Mouse (Mus musculus): ENCODE measurements at regions not wholly inside any gene's neighbourhood (a gene's known extent, or its start where the extent isn't known, plus 50 kb on each side); places are given as distances from the start of the nearest gene placed in this dataset.

DNA sequence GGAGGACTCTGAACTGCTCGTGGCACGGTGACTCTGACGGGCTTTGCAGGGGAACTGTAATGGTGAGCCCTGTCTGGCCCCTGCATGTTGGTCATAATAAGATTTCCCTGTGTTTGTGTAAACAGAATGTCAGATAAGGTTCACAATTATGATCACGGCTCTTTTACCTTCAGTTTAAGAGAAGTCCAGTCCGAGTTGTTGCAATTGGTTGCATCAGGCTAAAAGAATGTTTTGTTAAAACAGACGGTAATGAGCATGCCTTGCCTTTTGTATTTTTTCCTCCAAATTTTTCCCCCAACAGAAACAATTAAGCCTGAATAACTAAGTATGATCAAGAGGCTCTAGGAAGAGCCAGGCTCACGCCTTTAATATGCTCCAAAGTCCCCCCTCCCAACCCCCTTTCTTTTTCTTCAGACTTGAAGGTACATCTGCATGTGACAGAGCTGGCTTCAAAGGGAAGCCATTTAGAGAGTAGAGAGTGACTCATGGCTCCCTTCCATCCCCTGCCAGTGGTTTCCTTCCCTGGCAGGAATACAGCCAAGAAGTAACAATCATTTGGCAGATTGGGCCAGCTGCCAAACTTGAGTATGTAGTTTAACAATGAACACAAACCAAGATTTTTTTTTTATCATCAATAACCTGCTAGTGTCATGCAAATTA is 93.3 kb upstream of the Meis1 start:
- Histone ChIP-seq H3ac (ENCODE audit: control insufficient read depth, insufficient read length) (no peak overlapping the region), H3K79me2 (ENCODE audit: control insufficient read depth, insufficient read depth) (no peaks in the 10 kb centered on the region), H3K36me3 (ENCODE audit: control insufficient read depth, insufficient read depth) (no peaks in the 10 kb centered on the region), H3K27me3 (ENCODE audit: control insufficient read depth, insufficient read depth, insufficient read length) (no peaks in the 10 kb centered on the region), H3K4me2 (ENCODE audit: low read depth) (peak overlapping the region; percentile 49), H3K4me3 (no peak overlapping the region)
- TF ChIP-seq CEBPB (IDR thresholded peaks at IDR 0.05; ENCODE audit: insufficient read depth, poor library complexity, severe bottlenecking) (peak; percentile 99), USF1 (IDR thresholded peaks at IDR 0.05; ENCODE audit: low read depth) (no peak), POLR2A (IDR thresholded peaks at IDR 0.05; ENCODE audit: insufficient read length, low read depth) (no peak), SRF (IDR thresholded peaks at IDR 0.05; ENCODE audit: control insufficient read depth, insufficient read length, low read depth) (no peak), MAX (IDR thresholded peaks at IDR 0.05; ENCODE audit: low read depth) (no peak), MYOG (IDR thresholded peaks at IDR 0.05; ENCODE audit: control insufficient read depth in 1 of 3, insufficient read depth in 1 of 3, insufficient read length in 2 of 3, low read depth in 2 of 3) (no peak)

DNA sequence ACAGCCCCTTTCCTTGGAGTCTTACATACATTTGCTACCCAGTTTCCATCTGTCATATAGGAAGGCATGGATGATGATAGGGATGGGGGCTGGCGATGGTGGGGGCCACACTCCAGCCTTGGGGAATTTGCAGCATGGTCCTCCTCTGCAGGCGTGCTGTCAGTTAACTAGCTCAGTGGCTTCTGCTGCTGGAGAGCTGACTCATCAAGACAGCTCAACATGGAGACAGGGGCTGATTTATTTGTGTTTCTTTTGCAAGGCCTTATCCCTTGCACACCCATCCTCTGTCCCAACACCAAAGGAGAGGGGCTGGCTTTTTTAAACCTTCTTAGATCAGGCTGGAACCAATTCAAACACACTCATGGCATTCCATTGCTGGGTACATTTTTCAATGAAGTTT is 98.3 kb upstream of the Meis1 start:
- no peaks in the 10 kb centered on the region for H3K27me3 ChIP-seq (ENCODE audit: control insufficient read depth, insufficient read depth, insufficient read length)
- peak in 1 of 3 experiments; percentile 52 for TF ChIP-seq MYOD1 (IDR thresholded peaks at IDR 0.05; ENCODE audit: control insufficient read depth in 1 of 3, insufficient read length in 2 of 3, low read depth in 2 of 3)
- no peak for TF ChIP-seq REST (IDR thresholded peaks at IDR 0.05; ENCODE audit: insufficient read depth, insufficient read length)
- peak overlapping the region; percentile 30 for H3K4me2 ChIP-seq (ENCODE audit: low read depth)
- H3K79me2 ChIP-seq (ENCODE audit: control insufficient read depth, insufficient read depth), result no peaks in the 10 kb centered on the region
- no peak overlapping the region for H3ac ChIP-seq (ENCODE audit: control insufficient read depth, insufficient read length)
- no peaks in the 10 kb centered on the region for H3K36me3 ChIP-seq (ENCODE audit: control insufficient read depth, insufficient read depth)
- no peak overlapping the region for H3K4me3 ChIP-seq

DNA sequence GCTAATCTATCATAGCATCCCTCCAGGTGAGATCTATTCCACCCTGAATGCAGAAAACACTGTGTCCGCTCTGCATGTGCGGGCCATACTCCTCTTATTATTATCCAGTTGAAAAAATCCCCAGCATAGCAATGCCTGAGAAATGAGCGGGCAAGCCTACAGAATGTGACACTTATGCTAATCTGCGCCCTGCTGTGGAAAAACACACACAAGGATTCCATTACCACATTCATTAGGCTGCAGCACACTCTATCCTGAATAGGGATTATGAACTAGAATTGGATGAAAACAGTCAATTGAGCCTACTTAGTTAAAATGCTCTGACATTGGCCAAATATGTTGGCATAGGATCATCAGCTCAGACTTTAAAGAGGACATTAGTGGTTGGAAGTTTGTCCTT is 99.5 kb upstream of the Meis1 start:
- no peaks in the 10 kb centered on the region for H3K36me3 ChIP-seq (ENCODE audit: control insufficient read depth, insufficient read depth)
- no peaks in the 10 kb centered on the region for H3K79me2 ChIP-seq (ENCODE audit: control insufficient read depth, insufficient read depth)
- H3K4me2 ChIP-seq (ENCODE audit: low read depth), result no peak overlapping the region
- no peak overlapping the region for H3K4me3 ChIP-seq
- H3K27me3 ChIP-seq (ENCODE audit: control insufficient read depth, insufficient read depth, insufficient read length), result no peaks in the 10 kb centered on the region
- H3ac ChIP-seq (ENCODE audit: control insufficient read depth, insufficient read length), result no peak overlapping the region
- TF ChIP-seq E2F4 (IDR thresholded peaks at IDR 0.05; ENCODE audit: insufficient read depth) (no peak), POLR2A (IDR thresholded peaks at IDR 0.05; ENCODE audit: insufficient read length, low read depth) (no peak), USF1 (IDR thresholded peaks at IDR 0.05; ENCODE audit: low read depth) (no peak), MYOG (IDR thresholded peaks at IDR 0.05; ENCODE audit: control insufficient read depth in 1 of 3, insufficient read depth in 1 of 3, insufficient read length in 2 of 3, low read depth in 2 of 3) (no peak), POLR2AphosphoS2 (IDR thresholded peaks at IDR 0.05; ENCODE audit: insufficient read length, low read depth) (no peak), SRF (IDR thresholded peaks at IDR 0.05; ENCODE audit: control insufficient read depth, insufficient read length, low read depth) (no peak), TCF3 (IDR thresholded peaks at IDR 0.05; ENCODE audit: insufficient read length, low read depth) (no peak), MYOD1 (IDR thresholded peaks at IDR 0.05; ENCODE audit: control insufficient read depth in 1 of 3, insufficient read length in 2 of 3, low read depth in 2 of 3) (no peak), REST (IDR thresholded peaks at IDR 0.05; ENCODE audit: insufficient read depth, insufficient read length) (no peak), TCF12 (IDR thresholded peaks at IDR 0.05; ENCODE audit: insufficient read depth, poor library complexity, severe bottlenecking) (no peak), CEBPB (IDR thresholded peaks at IDR 0.05; ENCODE audit: insufficient read depth, poor library complexity, severe bottlenecking) (no peak), MAX (IDR thresholded peaks at IDR 0.05; ENCODE audit: low read depth) (no peak)

- Histone ChIP-seq H3ac (ENCODE audit: control insufficient read depth, insufficient read length) (no peak overlapping the region), H3K4me2 (ENCODE audit: low read depth) (no peak overlapping the region), H3K27me3 (ENCODE audit: control insufficient read depth, insufficient read depth, insufficient read length) (no peaks in the 10 kb centered on the region), H3K4me3 (no peak overlapping the region), H3K36me3 (ENCODE audit: control insufficient read depth, insufficient read depth) (no peaks in the 10 kb centered on the region), H3K79me2 (ENCODE audit: control insufficient read depth, insufficient read depth) (no peaks in the 10 kb centered on the region)
- no peak for TF ChIP-seq USF1 (IDR thresholded peaks at IDR 0.05; ENCODE audit: low read depth)
- no peak for TF ChIP-seq SRF (IDR thresholded peaks at IDR 0.05; ENCODE audit: control insufficient read depth, insufficient read length, low read depth)
- TF ChIP-seq POLR2AphosphoS2 (IDR thresholded peaks at IDR 0.05; ENCODE audit: insufficient read length, low read depth), result no peak
- no peak for TF ChIP-seq MYOD1 (IDR thresholded peaks at IDR 0.05; ENCODE audit: control insufficient read depth in 1 of 3, insufficient read length in 2 of 3, low read depth in 2 of 3)
- no peak for TF ChIP-seq MYOG (IDR thresholded peaks at IDR 0.05; ENCODE audit: control insufficient read depth in 1 of 3, insufficient read depth in 1 of 3, insufficient read length in 2 of 3, low read depth in 2 of 3)
- no peak for TF ChIP-seq MAX (IDR thresholded peaks at IDR 0.05; ENCODE audit: low read depth)
- no peak for TF ChIP-seq TCF12 (IDR thresholded peaks at IDR 0.05; ENCODE audit: insufficient read depth, poor library complexity, severe bottlenecking)
- no peak for TF ChIP-seq POLR2A (IDR thresholded peaks at IDR 0.05; ENCODE audit: insufficient read length, low read depth)
- no peak for TF ChIP-seq TCF3 (IDR thresholded peaks at IDR 0.05; ENCODE audit: insufficient read length, low read depth)
- TF ChIP-seq E2F4 (IDR thresholded peaks at IDR 0.05; ENCODE audit: insufficient read depth), result no peak
- no peak for TF ChIP-seq REST (IDR thresholded peaks at IDR 0.05; ENCODE audit: insufficient read depth, insufficient read length)
- no peak for TF ChIP-seq CEBPB (IDR thresholded peaks at IDR 0.05; ENCODE audit: insufficient read depth, poor library complexity, severe bottlenecking)
Measured at GRCm38 (mm10) chr11:19119927-19120827, 101.4 kb upstream of the Meis1 start.
